Mouse (Mus musculus): ENCODE data around the gene Dennd4b. TPM values are rescaled to one million over a fixed set of nuclear protein-coding genes. Genes with fewer than 3 reads are reported as not detected.

Dennd4b gene
- polyA plus RNA-seq, 1 experiment from 2014 or later, result 25.4 TPM

GRCm38 (mm10) chr3:90322289-90322688 is 57.3 kb downstream of the Dennd4b start:
- H3K27ac ChIP-seq, result no peak overlapping the region
- H3K36me3 ChIP-seq (ENCODE audit: inconsistent target), result no peaks in the 10 kb centered on the region
- WGBS (ENCODE audit: missing documents), result 38% methylated on average over 4 of the region's 6 CpGs

DNA sequence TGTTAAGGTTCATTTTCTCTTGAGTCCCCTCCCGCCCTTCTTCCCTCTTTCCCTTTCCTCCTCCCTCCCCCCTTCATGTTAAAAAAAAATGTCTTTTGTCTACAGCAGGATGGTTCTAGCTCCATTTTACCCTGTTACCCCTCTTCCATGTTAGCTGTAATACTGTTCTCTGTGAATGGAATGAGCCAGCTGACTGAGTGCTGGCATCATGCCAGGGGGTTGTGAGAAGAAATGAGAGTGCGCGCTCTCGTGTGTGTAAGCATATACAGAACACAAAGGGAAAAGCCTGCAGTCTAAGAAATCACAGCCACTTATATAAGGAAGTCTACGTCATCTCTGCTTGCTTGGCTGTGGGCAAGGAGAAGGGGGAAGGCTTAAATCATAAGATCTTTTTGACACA is 58.1 kb downstream of the Dennd4b start:
- WGBS (ENCODE audit: missing documents), result 15% methylated on average over 4 of the region's 5 CpGs
- Histone ChIP-seq H3K4me3 (ENCODE audit: inconsistent target) (no peak overlapping the region), H3K27ac (peak overlapping the region; percentile 27), H3K36me3 (ENCODE audit: inconsistent target) (no peaks in the 10 kb centered on the region), H3K79me2 (ENCODE audit: inconsistent target) (peaks cover 97% of the 10 kb centered on the region)

More at GRCm38 (mm10) chr3:90322289-90322688, 57.3 kb downstream of the Dennd4b start:
- no peak overlapping the region for H3K4me3 ChIP-seq (ENCODE audit: inconsistent target)
- H3K79me2 ChIP-seq (ENCODE audit: inconsistent target), result peaks cover 97% of the 10 kb centered on the region

Other genes starting within 250 kb of the Dennd4b start
- gene 4933434E20Rik, start 213.5 kb upstream of the Dennd4b start, polyA plus RNA-seq (2018), result 49.4 to 76.1 TPM (median 71.0 TPM) in 3 replicates
- gene Ubap2l, start 212.6 kb upstream of the Dennd4b start, polyA plus RNA-seq (2018), result 160 to 411 TPM (median 185 TPM) in 3 replicates
- 516 to 899 TPM (median 852 TPM) in 3 replicates for gene Tpm3, start 192.5 kb upstream of the Dennd4b start, polyA plus RNA-seq (2018)
- gene Nup210l, start 161.1 kb upstream of the Dennd4b start, polyA plus RNA-seq (2018), result 0.04 TPM in 1 of 3 replicates, not detected in the others
- gene Rps27, start 51.5 kb upstream of the Dennd4b start, polyA plus RNA-seq (2018), result 1,141 to 3,573 TPM (median 2,291 TPM) in 3 replicates
- gene Rab13, start 51.5 kb upstream of the Dennd4b start, polyA plus RNA-seq (2018), result 11.7 to 20.8 TPM (median 17.5 TPM) in 3 replicates
- gene Jtb, start 33.6 kb upstream of the Dennd4b start, polyA plus RNA-seq (2018), result 41.1 to 83.2 TPM (median 71.3 TPM) in 3 replicates
- 0.79 to 1.2 TPM (median 1.2 TPM) in 3 replicates for gene Creb3l4, start 21.7 kb upstream of the Dennd4b start, polyA plus RNA-seq (2018)
- gene Slc39a1, start 17.0 kb upstream of the Dennd4b start, polyA plus RNA-seq (2018), result 169 to 236 TPM (median 174 TPM) in 3 replicates
- gene Crtc2, start 11.0 kb upstream of the Dennd4b start, polyA plus RNA-seq (2018), result 15.7 to 39.3 TPM (median 26.5 TPM) in 3 replicates
- gene Gatad2b, start 28.0 kb downstream of the Dennd4b start, polyA plus RNA-seq (2018), result 14.7 to 25.3 TPM (median 17.8 TPM) in 3 replicates
- 0.09 to 0.76 TPM (median 0.25 TPM) in 3 replicates for gene Slc27a3, start 124.8 kb downstream of the Dennd4b start, polyA plus RNA-seq (2018)
- gene Ints3, start 168.4 kb downstream of the Dennd4b start, polyA plus RNA-seq (2018), result 20.2 to 26.1 TPM (median 23.4 TPM) in 3 replicates
- gene Npr1, start 200.7 kb downstream of the Dennd4b start, polyA plus RNA-seq (2018), result 0.35 to 1.1 TPM (median 0.40 TPM) in 3 replicates
- gene Ilf2, start 210.9 kb downstream of the Dennd4b start, polyA plus RNA-seq (2018), result 17.9 to 39.5 TPM (median 31.2 TPM) in 3 replicates
- 56.7 to 92.3 TPM (median 76.9 TPM) in 3 replicates for gene Snapin, start 225.8 kb downstream of the Dennd4b start, polyA plus RNA-seq (2018)
- 50.7 to 64.7 TPM (median 57.9 TPM) in 3 replicates for gene Chtop, start 244.3 kb downstream of the Dennd4b start, polyA plus RNA-seq (2018)
- gene S100a1, start 249.2 kb downstream of the Dennd4b start, polyA plus RNA-seq (2018), result 229 to 857 TPM (median 718 TPM) in 3 replicates
- 61.0 to 85.4 TPM (median 63.2 TPM) in 3 replicates for gene S100a13, start 249.2 kb downstream of the Dennd4b start, polyA plus RNA-seq (2018)

All from macrophage (primary cell).